Mouse (Mus musculus): ENCODE results near the gene Naga.

Naga gene

GRCm38 (mm10) chr15:82354126-82354945 lies 15.6 kb upstream of the Naga start, which contains the start of gene Ndufa6:
Ndufa6 (minus strand) TSS chr15:82354322.
- DNase-seq (ENCODE audit: low read depth): peak; percentile 93

GRCm38 (mm10) chr15:82353745-82354113 lies 15.0 kb upstream of the Naga start:
- no peak for DNase-seq (ENCODE audit: low read depth)

GRCm38 (mm10) chr15:82353078-82353744 lies 14.5 kb upstream of the Naga start:
- no peak for DNase-seq (ENCODE audit: low read depth)

- DNase-seq (ENCODE audit: low read depth): no peak
These were observed 12.8 kb upstream of the Naga start for GRCm38 (mm10) chr15:82351480-82351879.

- DNase-seq (ENCODE audit: low read depth): no peak
These were observed 11.6 kb upstream of the Naga start for GRCm38 (mm10) chr15:82350349-82350748.

GRCm38 (mm10) chr15:82348999-82349341 lies 10.2 kb upstream of the Naga start:
- no peak for DNase-seq (ENCODE audit: low read depth)

- DNase-seq (ENCODE audit: low read depth): no peak
These were observed 9.7 kb upstream of the Naga start for GRCm38 (mm10) chr15:82348258-82348998.

- DNase-seq (ENCODE audit: low read depth): no peak
These were observed 9.1 kb upstream of the Naga start for GRCm38 (mm10) chr15:82347852-82348251.

- no peak for DNase-seq (ENCODE audit: low read depth)
These were observed 8.6 kb upstream of the Naga start for GRCm38 (mm10) chr15:82347303-82347676.

- DNase-seq (ENCODE audit: low read depth): no peak
These were observed 8.0 kb upstream of the Naga start for GRCm38 (mm10) chr15:82346580-82347302.

GRCm38 (mm10) chr15:82345820-82346470 lies 7.2 kb upstream of the Naga start:
- peak; percentile 99 for DNase-seq (ENCODE audit: low read depth)

GRCm38 (mm10) chr15:82344971-82345370 lies 6.2 kb upstream of the Naga start:
- DNase-seq (ENCODE audit: low read depth): no peak

GRCm38 (mm10) chr15:82343368-82344287 lies 4.9 kb upstream of the Naga start:
- DNase-seq (ENCODE audit: low read depth): no peak

- no peak for DNase-seq (ENCODE audit: low read depth)
These were observed 3.8 kb upstream of the Naga start for GRCm38 (mm10) chr15:82342543-82342935.

GRCm38 (mm10) chr15:82341675-82342542 lies 3.2 kb upstream of the Naga start:
- peak; percentile 71 for DNase-seq (ENCODE audit: low read depth)

GRCm38 (mm10) chr15:82341036-82341501 lies 2.3 kb upstream of the Naga start:
- no peak for DNase-seq (ENCODE audit: low read depth)

- no peak for DNase-seq (ENCODE audit: low read depth)
These were observed 1.8 kb upstream of the Naga start for GRCm38 (mm10) chr15:82340414-82341035.

GRCm38 (mm10) chr15:82339634-82340254 lies 1.0 kb upstream of the Naga start:
- no peak for DNase-seq (ENCODE audit: low read depth)

GRCm38 (mm10) chr15:82339150-82339549 lies 425 bp upstream of the Naga start:
- no peak for DNase-seq (ENCODE audit: low read depth)

Measured in c-Kit-positive CD71-negative TER-119-negative erythroid progenitor cells, embryonic 14.5 days (primary cell).